In the genomic region with DNA sequence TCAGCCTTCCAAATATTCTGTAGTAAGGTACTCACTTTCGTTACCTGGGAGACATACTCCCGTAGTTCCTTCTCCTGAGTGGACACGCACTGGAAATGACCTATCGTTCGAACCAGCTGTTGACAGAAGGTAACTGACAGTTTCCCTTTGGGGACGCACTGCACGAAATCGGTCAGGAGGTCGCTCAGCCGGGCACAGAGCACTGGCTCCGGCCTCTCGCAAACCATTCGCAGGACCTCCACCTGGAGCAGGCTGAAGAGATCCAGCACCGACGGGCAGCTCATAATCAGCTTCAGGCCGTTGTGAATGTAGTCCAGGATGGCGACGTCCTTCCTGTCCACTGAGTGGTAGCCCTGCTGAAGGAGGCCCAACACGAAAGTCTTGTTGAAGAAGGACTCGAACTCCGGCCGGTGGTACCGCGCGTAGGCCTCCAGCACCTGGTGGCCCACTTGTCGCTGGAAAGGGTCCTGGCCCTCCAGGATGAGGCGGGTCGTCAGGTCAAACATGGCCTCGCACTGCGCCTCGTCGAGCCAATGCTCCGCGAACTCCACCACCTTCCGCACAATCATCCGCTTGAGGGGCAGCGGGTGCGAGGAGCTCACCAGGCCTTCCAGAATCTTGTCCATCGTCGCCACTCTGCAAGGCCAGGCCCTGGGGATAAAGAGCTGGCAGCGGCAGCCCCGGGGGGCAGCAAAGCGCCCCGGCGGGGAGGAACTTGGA, we compare ENCODE assay signal across 8 mouse cellular contexts. TPM values are rescaled to one million over a fixed set of nuclear protein-coding genes. Genes with fewer than 3 reads are reported as not detected.
DNase-seq lines count a peak whose midpoint lies in the region; ATAC-seq and TF ChIP-seq lines count a peak whose summit lies in the region.

No protein-coding gene starts in this region.

- no peak for TF ChIP-seq POLR2A in brain, embryonic 14.5 days (IDR thresholded peaks at IDR 0.05; ENCODE audit: borderline replicate concordance, extremely low read depth, insufficient read depth, insufficient read length, poor library complexity, severe bottlenecking)

- no peak for TF ChIP-seq CTCF in brain, embryonic 14.5 days (IDR thresholded peaks at IDR 0.05; ENCODE audit: borderline replicate concordance, extremely low read depth, insufficient read depth, insufficient read length)

- no peaks in the 10 kb centered on the region for H3K27me3 ChIP-seq in limb, embryonic 10.5 days (ENCODE audit: low read depth, poor library complexity, severe bottlenecking)
- 0 out of 2 replicates have a peak, but pooled peaks cover 6% of the 10 kb centered on the region for H3K27me3 ChIP-seq in midbrain, embryonic 12.5 days

- H3K9me3 ChIP-seq in limb, embryonic 10.5 days (replicated peaks), result no peaks in the 10 kb centered on the region
- H3K9me3 ChIP-seq in midbrain, embryonic 12.5 days, result no peaks in the 10 kb centered on the region

- peaks cover 21% of the 10 kb centered on the region for H3K4me1 ChIP-seq in limb, embryonic 10.5 days
- H3K4me1 ChIP-seq in midbrain, embryonic 12.5 days, result peaks cover 28% of the 10 kb centered on the region

- 4% methylated on average over 45 of the region's 45 CpGs for WGBS in limb, embryonic 10.5 days
- 5% methylated on average over 45 of the region's 45 CpGs for WGBS in midbrain, embryonic 12.5 days

- H3K4me3 ChIP-seq in limb, embryonic 10.5 days, result peak overlapping the region; percentile 96
- peak overlapping the region; percentile 82 for H3K4me3 ChIP-seq in midbrain, embryonic 12.5 days

- peaks cover 24% of the 10 kb centered on the region for H3K36me3 ChIP-seq in limb, embryonic 10.5 days
- H3K36me3 ChIP-seq in midbrain, embryonic 12.5 days, result peaks cover 19% of the 10 kb centered on the region

- DNase-seq in retina, postnatal 7 days (ENCODE audit: low read depth, low spot score), result peak; percentile 6
- DNase-seq in retina, embryonic 14.5 days (ENCODE audit: low spot score), result no peak
- peak; percentile 22 for DNase-seq in brain, embryonic 14.5 days (ENCODE audit: low read depth)
- peak; percentile 31 for DNase-seq in gastrocnemius, postnatal 10 days
- DNase-seq in limb, embryonic 10.5 days (ENCODE audit: low spot score), result no peak
- no peak for DNase-seq in B cell, adult 2 months
- no peak for DNase-seq in layer of hippocampus, adult 9-11 months

- ATAC-seq in midbrain, embryonic 12.5 days (ENCODE audit: low FRiP score, low read depth), result no peak

- peak overlapping the region; percentile 83 for H3K9ac ChIP-seq in midbrain, embryonic 12.5 days (replicated peaks)

- peak overlapping the region; percentile 92 for H3K27ac ChIP-seq in limb, embryonic 10.5 days
- peak overlapping the region; percentile 47; the same call in 1 of the 2 replicates for H3K27ac ChIP-seq in midbrain, embryonic 12.5 days (replicated peaks)

- H3K4me2 ChIP-seq in midbrain, embryonic 12.5 days (replicated peaks), result peak overlapping the region; percentile 100

RNA-seq across cellular contexts. Expression of a gene that starts 0.8 kb away (rescaled TPM):
- 12.0 and 15.2 TPM in 2 replicates for polyA plus RNA-seq in brain, embryonic 14.5 days (2012; rRNA removed)
- 10 to 100 TPM; 18.0 to 20.3 TPM for total RNA-seq in gastrocnemius, postnatal 10 days (2021)
- polyA plus RNA-seq in limb, embryonic 10.5 days (2016; fragmentation: Nextera tagmentation; extraction: Ambion mirVana), result 23.5 and 25.2 TPM in 2 replicates
- polyA plus RNA-seq in midbrain, embryonic 12.5 days (2016; fragmentation: Nextera tagmentation; extraction: Ambion mirVana), result 30.7 and 32.7 TPM in 2 replicates

Comparison
In these comparisons a context has a peak if more than half of its experiments do, and no peak if none do; other contexts are left out.
1. DNase-seq: peak in retina, postnatal 7 days (single experiment), brain, embryonic 14.5 days (single experiment) and gastrocnemius, postnatal 10 days (single experiment); none in retina, embryonic 14.5 days (single experiment), limb, embryonic 10.5 days (single experiment), B cell, adult 2 months (0 of 2) and layer of hippocampus, adult 9-11 months (single experiment).